Comparison of ENCODE assay signal across 1 mouse cellular context in the genomic region with DNA sequence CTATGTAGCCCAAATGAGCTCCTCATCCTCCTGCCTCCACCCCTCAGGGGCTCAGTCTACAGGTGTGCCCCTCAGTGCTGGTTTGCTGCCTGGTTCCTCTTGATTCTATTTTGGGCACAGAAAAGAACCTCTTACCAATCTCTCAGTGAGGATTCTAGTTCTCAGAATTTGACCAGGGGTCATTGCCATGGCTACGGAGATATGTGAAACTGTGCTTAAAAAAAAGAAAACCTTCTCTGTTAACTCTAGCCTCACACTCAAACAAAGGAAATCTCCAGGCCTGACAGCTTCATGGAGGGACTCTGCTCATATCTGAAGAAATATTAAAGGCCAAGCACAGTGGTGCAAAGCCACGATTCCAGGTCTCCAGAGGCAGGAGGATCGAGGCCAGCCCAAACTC.
A peak's percentile ranks its signal among the peaks of the same experiment; 100 is the strongest.
TF ChIP-seq lines count a peak whose summit lies in the region.

No protein-coding gene starts in this region.

TF ChIP-seq in CH12.LX, 34 proteins besides CTCF, POLR2A, EP300 and RAD21:
- TF ChIP-seq MEF2A (IDR thresholded peaks at IDR 0.05; ENCODE audit: borderline replicate concordance, low read depth, low read length) (peak; percentile 25; the same call in 1 of the 2 replicates), POLR2AphosphoS2 (IDR thresholded peaks at IDR 0.05; ENCODE audit: low read depth, low read length) (no peak)
TF ChIP-seq in CH12.LX: peak in this region for 1.
